Mouse (Mus musculus): Measurements from ENCODE around the gene C9. TPM values are rescaled to one million over a fixed set of nuclear protein-coding genes. Genes with fewer than 3 reads are reported as not detected.

C9 gene
- not detected for total RNA-seq (2021)

GRCm38 (mm10) chr15:6445135-6445534 lies at the start of gene C9:
Gene C9, plus strand, starts transcription at chr15:6445327.
- no peak for DNase-seq (ENCODE audit: low spot score in 2 of 2)
- intact Hi-C loops (cut with DNase I): no loop called here

GRCm38 (mm10) chr15:6398211-6398610 lies 46.9 kb upstream of the C9 start:
- intact Hi-C loops (cut with DNase I): no loop called here
- DNase-seq (ENCODE audit: low spot score in 2 of 2): no peak

GRCm38 (mm10) chr15:6398881-6399280 lies 46.2 kb upstream of the C9 start:
- intact Hi-C loops (cut with DNase I): no loop called here
- DNase-seq (ENCODE audit: low spot score in 2 of 2): no peak

- no peak for DNase-seq (ENCODE audit: low spot score in 2 of 2)
- intact Hi-C loops (cut with DNase I): no loop called here
Observed at GRCm38 (mm10) chr15:6400115-6400514, 45.0 kb upstream of the C9 start.

GRCm38 (mm10) chr15:6402433-6402832 lies 42.7 kb upstream of the C9 start:
- no peak for DNase-seq (ENCODE audit: low spot score in 2 of 2)
- intact Hi-C loops (cut with DNase I): no loop called here

GRCm38 (mm10) chr15:6404172-6404571 lies 41.0 kb upstream of the C9 start:
- DNase-seq (ENCODE audit: low spot score in 2 of 2): no peak
- intact Hi-C loops (cut with DNase I): no loop called here

GRCm38 (mm10) chr15:6406771-6407170 lies 38.4 kb upstream of the C9 start:
- DNase-seq (ENCODE audit: low spot score in 2 of 2): no peak
- intact Hi-C loops (cut with DNase I): no loop called here

GRCm38 (mm10) chr15:6409031-6409430 lies 36.1 kb upstream of the C9 start:
- intact Hi-C loops (cut with DNase I): no loop called here
- DNase-seq (ENCODE audit: low spot score in 2 of 2): no peak

GRCm38 (mm10) chr15:6410161-6410560 lies 35.0 kb upstream of the C9 start:
- no peak for DNase-seq (ENCODE audit: low spot score in 2 of 2)
- intact Hi-C loops (cut with DNase I): no loop called here

- DNase-seq (ENCODE audit: low spot score in 2 of 2): peak in 1 of 2 experiments; percentile 65
Observed at GRCm38 (mm10) chr15:6411334-6411733, 33.8 kb upstream of the C9 start.

GRCm38 (mm10) chr15:6415317-6415716 lies 29.8 kb upstream of the C9 start:
- intact Hi-C loops (cut with DNase I): no loop called here
- no peak for DNase-seq (ENCODE audit: low spot score in 2 of 2)

More at GRCm38 (mm10) chr15:6411334-6411733, 33.8 kb upstream of the C9 start:
- intact Hi-C loops (cut with DNase I): no loop called here

GRCm38 (mm10) chr15:6431777-6432176 lies 13.3 kb upstream of the C9 start:
- DNase-seq (ENCODE audit: low spot score in 2 of 2): no peak
- intact Hi-C loops (cut with DNase I): no loop called here

- intact Hi-C loops (cut with DNase I): no loop called here
- DNase-seq (ENCODE audit: low spot score in 2 of 2): no peak
Observed at GRCm38 (mm10) chr15:6432411-6432810, 12.7 kb upstream of the C9 start.

- intact Hi-C loops (cut with DNase I): loop anchor here (1.0 kb wide), 1 partner anchor 197 kb away; no protein-coding TSS in a partner anchor
- no peak for DNase-seq (ENCODE audit: low spot score in 2 of 2)
Observed at GRCm38 (mm10) chr15:6435281-6435680, 9.8 kb upstream of the C9 start.

GRCm38 (mm10) chr15:6435773-6436172 lies 9.4 kb upstream of the C9 start:
- peak in 1 of 2 experiments; percentile 37 for DNase-seq (ENCODE audit: low spot score in 2 of 2)
- intact Hi-C loops (cut with DNase I): loop anchor here (1.0 kb wide), 1 partner anchor 197 kb away; no protein-coding TSS in a partner anchor

- no peak for DNase-seq (ENCODE audit: low spot score in 2 of 2)
- intact Hi-C loops (cut with DNase I): no loop called here
Observed at GRCm38 (mm10) chr15:6438685-6439084, 6.4 kb upstream of the C9 start.

- DNase-seq (ENCODE audit: low spot score in 2 of 2): no peak
- intact Hi-C loops (cut with DNase I): no loop called here
Observed at GRCm38 (mm10) chr15:6444452-6444851, 675 bp upstream of the C9 start.

- intact Hi-C loops (cut with DNase I): no loop called here
- no peak for DNase-seq (ENCODE audit: low spot score in 2 of 2)
Observed at GRCm38 (mm10) chr15:6446181-6446580, 1.1 kb downstream of the C9 start.

- intact Hi-C loops (cut with DNase I): no loop called here
- no peak for DNase-seq (ENCODE audit: low spot score in 2 of 2)
Observed at GRCm38 (mm10) chr15:6448892-6449291, 3.8 kb downstream of the C9 start.

- intact Hi-C loops (cut with DNase I): no loop called here
- no peak for DNase-seq (ENCODE audit: low spot score in 2 of 2)
Observed at GRCm38 (mm10) chr15:6454461-6454860, 9.3 kb downstream of the C9 start.

GRCm38 (mm10) chr15:6461381-6461780 lies 16.3 kb downstream of the C9 start:
- DNase-seq (ENCODE audit: low spot score in 2 of 2): no peak
- intact Hi-C loops (cut with DNase I): no loop called here

GRCm38 (mm10) chr15:6463361-6463923 lies 18.3 kb downstream of the C9 start:
- DNase-seq (ENCODE audit: low spot score in 2 of 2): no peak
- intact Hi-C loops (cut with DNase I): no loop called here
